Mouse (Mus musculus): ENCODE results near the gene Atad3a.

The Atad3a gene

GRCm38 (mm10) chr4:155694111-155694481 lies 66.8 kb downstream of the Atad3a start, which contains the start of gene Fndc10:
Gene Fndc10 (plus strand): TSS chr4:155694342.
- no peak for TF ChIP-seq GATA4 (IDR thresholded peaks at IDR 0.05; ENCODE audit: insufficient replicate concordance, low read length)

- TF ChIP-seq GATA4 (IDR thresholded peaks at IDR 0.05; ENCODE audit: insufficient replicate concordance, low read length): no peak
Measured at GRCm38 (mm10) chr4:155692421-155692820, 68.5 kb downstream of the Atad3a start.

Measured in liver, adult (tissue).